ENCODE assay signal across 32 mouse cellular contexts in the genomic region with DNA sequence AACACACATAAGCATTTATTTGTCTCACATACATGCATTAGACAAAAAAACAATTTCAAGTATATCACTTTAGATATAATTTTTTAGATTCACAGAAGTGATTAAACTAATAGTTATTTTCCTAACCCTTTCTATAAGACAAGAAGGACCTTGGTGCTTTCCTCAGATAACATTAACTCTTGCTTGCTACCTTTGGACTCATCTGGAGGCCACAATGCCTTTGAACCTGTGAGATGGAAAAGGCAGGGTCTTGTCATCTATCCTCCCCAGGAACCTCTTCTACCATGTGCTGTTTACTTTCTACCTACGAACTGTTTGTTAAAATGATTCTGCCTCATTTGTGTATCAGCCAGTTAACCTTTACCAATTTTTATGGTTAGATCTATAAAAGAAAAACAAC.
"Had no signal": no experiment of that assay in that cellular context is flagged by ENCODE, and none has a peak within 500 bp of the region (broad histone marks: within the 10 kb centered on the region; RNA-seq: fewer than 3 reads in every experiment).

No protein-coding gene starts in this region.

- H3K9me3 ChIP-seq: heart, embryonic 10.5 days; heart, embryonic 12.5 days; heart, embryonic 13.5 days; heart, embryonic 15.5 days; hindbrain, embryonic 10.5 days; hindbrain, embryonic 12.5 days; hindbrain, embryonic 13.5 days; hindbrain, embryonic 15.5 days; kidney, embryonic 15.5 days had no signal

- H3K9ac ChIP-seq: heart, embryonic 12.5 days; heart, embryonic 13.5 days; heart, embryonic 15.5 days; hindbrain, embryonic 12.5 days; hindbrain, embryonic 13.5 days; hindbrain, embryonic 14.5 days; hindbrain, embryonic 15.5 days; kidney, embryonic 15.5 days had no signal

- ATAC-seq: hindbrain, embryonic 16.5 days; hindbrain, postnatal 0 days; inflammation-experienced regulatory T-cells, adult 6 months had no signal

- H3K4me2 ChIP-seq: heart, embryonic 11.5 days; heart, embryonic 12.5 days; heart, embryonic 13.5 days; heart, embryonic 15.5 days; hindbrain, embryonic 12.5 days; hindbrain, embryonic 13.5 days; hindbrain, embryonic 14.5 days; hindbrain, embryonic 15.5 days; kidney, embryonic 15.5 days had no signal

- H3K27me3 ChIP-seq: heart, embryonic 12.5 days; heart, embryonic 13.5 days; heart, embryonic 15.5 days; hindbrain, embryonic 12.5 days; hindbrain, embryonic 13.5 days; hindbrain, embryonic 15.5 days; kidney, embryonic 15.5 days had no signal

- H3K27ac ChIP-seq: heart, adult 2 months; heart, embryonic 10.5 days; heart, embryonic 13.5 days; heart, embryonic 15.5 days; hindbrain, embryonic 10.5 days; hindbrain, embryonic 12.5 days; hindbrain, embryonic 13.5 days; hindbrain, embryonic 14.5 days; hindbrain, embryonic 15.5 days; hindbrain, postnatal 0 days; kidney, embryonic 15.5 days; kidney, postnatal 0 days; layer of hippocampus, adult 2 months; left cerebral cortex, adult 2 months had no signal

- H3K36me3 ChIP-seq: heart, embryonic 10.5 days; heart, embryonic 12.5 days; heart, embryonic 13.5 days; heart, embryonic 15.5 days; hindbrain, embryonic 10.5 days; hindbrain, embryonic 12.5 days; hindbrain, embryonic 13.5 days; hindbrain, embryonic 15.5 days; kidney, embryonic 15.5 days had no signal

- DNase-seq: heart, adult 2 months; heart, postnatal 10 days; heart, postnatal 14 days; heart, postnatal 36 days; heart, postnatal 4 days; kidney, adult 18-20 months; kidney, adult 2 months; kidney, adult 8-10 months; kidney, postnatal 10 days; kidney, postnatal 14 days; kidney, postnatal 25 days; kidney, postnatal 36 days; kidney, postnatal 4 days; layer of hippocampus, adult 9-11 months; layer of hippocampus, postnatal 36 days had no signal

- H3K4me3 ChIP-seq: heart, adult 2 months; heart, embryonic 10.5 days; heart, embryonic 12.5 days; heart, embryonic 13.5 days; heart, embryonic 15.5 days; hindbrain, embryonic 10.5 days; hindbrain, embryonic 12.5 days; hindbrain, embryonic 13.5 days; hindbrain, embryonic 15.5 days; kidney, embryonic 15.5 days; layer of hippocampus, adult 2 months; left cerebral cortex, adult 2 months had no signal

- H3K4me1 ChIP-seq: heart, embryonic 10.5 days; heart, embryonic 12.5 days; heart, embryonic 13.5 days; heart, embryonic 15.5 days; hindbrain, embryonic 10.5 days; hindbrain, embryonic 12.5 days; hindbrain, embryonic 13.5 days; hindbrain, embryonic 15.5 days; kidney, embryonic 15.5 days had no signal
